Mouse (Mus musculus) frontal cortex, postnatal 14 days (tissue): ENCODE data around the gene Prdx5.
"Not testable (repeated sequence)": the region's sequence is repeated elsewhere in the genome, so short reads cannot be mapped to it uniquely, and the experiment has no call there.

Experiments used
- DNase-seq, 2 experiments: peaks; one replicate each; pipeline ENCODE4 v3.0.0; 2022; ENCODE audit warnings: low spot score in 2 of 2

Gene Prdx5

DNA sequence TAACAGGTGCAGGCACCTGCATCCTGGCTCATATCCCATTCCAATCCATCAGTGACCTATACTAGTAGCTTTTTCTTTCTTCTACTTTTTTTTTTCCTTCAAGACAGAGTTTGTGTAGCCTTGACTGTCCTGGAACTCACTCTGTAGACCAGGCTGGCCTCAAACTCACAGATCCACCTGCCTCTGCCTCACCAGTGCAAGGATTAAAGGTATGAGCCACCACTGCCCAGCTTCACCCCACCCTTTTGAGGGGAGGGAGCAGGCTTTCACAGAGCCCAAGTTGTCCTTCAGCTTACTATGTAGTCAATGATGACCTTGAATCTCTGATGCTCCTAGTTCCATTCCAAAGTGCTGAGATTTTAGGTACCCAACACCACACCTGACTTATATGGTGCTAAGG is 9.5 kb upstream of the Prdx5 start:
- DNase-seq: no peak

GRCm38 (mm10) chr19:6918321-6918720 is 8.4 kb upstream of the Prdx5 start:
- DNase-seq: no peak

- no peak for DNase-seq
Measured at GRCm38 (mm10) chr19:6916496-6916895, 6.6 kb upstream of the Prdx5 start.

GRCm38 (mm10) chr19:6915276-6915675 is 5.4 kb upstream of the Prdx5 start:
- DNase-seq: no peak

DNA sequence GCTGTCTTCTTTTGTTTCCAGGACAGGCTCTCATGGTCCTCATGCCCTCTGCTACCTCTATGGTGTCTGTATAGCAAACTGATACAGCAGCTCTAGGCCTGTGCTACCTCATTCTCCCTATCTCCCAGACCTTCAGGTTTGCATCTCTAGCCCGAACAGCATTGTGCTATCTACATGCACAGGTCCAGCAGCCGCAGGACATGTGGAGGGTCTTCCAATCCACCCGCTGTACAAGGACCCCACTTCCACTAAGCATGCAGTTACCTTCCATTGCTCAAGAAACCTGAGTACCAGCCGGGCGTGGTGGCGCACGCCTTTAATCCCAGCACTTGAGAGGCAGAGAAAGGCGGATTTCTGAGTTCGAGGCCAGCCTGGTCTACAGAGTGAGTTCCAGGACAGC is 4.6 kb upstream of the Prdx5 start:
- DNase-seq: no peak

DNA sequence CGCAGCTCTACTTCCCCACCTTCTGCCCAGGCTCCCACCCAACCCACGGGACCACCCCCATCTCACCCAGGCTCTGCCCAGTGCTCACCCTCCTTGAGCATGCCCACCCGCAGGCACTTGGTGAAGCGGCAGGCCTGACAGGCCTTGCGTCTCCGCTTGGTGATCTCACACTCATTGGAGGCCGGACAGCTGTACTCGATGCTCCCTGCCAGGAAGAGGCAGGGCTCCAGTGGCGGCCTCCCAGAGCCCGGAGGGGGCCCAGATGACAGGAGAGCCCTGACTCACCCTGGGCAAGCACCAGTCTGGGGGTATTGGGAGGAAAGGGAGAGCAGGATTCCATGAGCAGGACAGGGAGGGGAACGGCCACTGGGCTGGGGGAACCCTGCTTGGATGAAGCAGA is 4.1 kb upstream of the Prdx5 start:
- no peak for DNase-seq

GRCm38 (mm10) chr19:6913036-6913435 is 3.1 kb upstream of the Prdx5 start:
- no peak for DNase-seq

GRCm38 (mm10) chr19:6912205-6912970 is 2.5 kb upstream of the Prdx5 start:
- DNase-seq: no peak

DNA sequence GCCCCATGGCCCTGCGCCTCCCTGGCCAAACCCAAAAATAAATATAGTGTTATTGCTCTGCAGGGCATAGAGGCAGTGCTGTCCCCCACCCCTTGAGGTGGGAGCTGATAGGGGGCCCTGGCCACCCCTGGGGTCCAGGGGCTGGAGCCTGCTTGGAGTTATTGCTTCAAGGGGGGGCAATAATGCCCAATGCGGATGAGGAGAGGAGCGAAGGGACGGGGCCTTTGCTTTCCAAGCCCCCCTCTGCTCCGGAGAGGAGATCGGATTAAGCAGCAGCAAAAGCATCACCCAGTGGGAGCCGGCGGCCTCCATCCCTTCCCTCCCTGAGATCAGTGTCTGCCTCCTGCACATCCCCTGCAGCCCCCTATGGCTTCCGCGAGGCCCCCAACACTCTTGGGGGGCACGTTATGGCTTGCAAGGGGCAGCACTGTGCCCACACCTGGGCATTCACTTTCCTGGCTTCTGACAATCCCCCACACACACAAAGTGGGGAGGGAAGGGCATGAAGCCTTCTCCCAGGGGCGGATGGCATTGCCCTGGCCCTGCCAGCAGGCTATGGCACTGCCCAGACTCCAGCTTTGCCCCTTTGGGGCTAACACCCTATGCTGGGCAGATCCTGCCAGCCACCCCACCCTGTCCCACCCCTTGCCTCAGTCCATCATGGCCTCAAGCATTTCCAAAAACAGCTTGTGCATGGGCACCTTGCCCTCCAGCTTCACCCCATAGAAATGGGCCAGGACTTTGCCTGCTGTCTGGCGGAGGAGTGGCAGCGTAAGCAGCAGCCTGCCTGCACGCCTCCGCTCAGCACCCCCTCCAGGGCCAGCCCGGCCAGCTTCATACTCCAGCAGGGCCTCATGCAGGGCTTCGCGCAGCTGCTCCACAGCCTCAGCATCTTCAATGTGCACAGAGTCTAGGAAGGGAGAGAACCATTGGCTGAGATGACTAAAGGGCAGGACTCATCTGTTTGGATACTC is 1.5 kb upstream of the Prdx5 start:
- no peak for DNase-seq

DNA sequence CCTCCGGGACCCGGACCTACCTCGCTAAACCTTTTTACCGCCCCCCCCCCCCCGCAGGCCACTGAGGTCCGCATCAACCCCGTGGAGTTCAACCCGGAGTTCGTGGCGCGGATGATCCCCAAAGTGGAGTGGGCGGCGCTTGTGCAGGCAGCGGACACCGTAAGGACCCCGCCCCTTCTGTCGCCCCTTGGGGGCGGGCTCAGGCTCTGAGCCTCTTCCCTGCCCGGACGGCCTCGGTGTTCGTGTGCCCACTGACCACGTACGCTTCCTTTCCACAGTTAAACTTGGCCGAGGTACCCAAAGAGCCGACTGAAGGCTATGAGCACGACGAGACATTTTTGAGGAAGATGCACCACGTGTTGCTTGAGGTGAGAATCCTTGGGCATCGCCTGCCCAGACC is 400 bp upstream of the Prdx5 start:
- not testable (repeated sequence) for DNase-seq

- DNase-seq: no peak
Measured at GRCm38 (mm10) chr19:6909021-6909420, 885 bp downstream of the Prdx5 start.

- no peak for DNase-seq
Measured at GRCm38 (mm10) chr19:6907811-6908540, 1.9 kb downstream of the Prdx5 start.

GRCm38 (mm10) chr19:6907094-6907493 is 2.8 kb downstream of the Prdx5 start:
- no peak for DNase-seq

DNA sequence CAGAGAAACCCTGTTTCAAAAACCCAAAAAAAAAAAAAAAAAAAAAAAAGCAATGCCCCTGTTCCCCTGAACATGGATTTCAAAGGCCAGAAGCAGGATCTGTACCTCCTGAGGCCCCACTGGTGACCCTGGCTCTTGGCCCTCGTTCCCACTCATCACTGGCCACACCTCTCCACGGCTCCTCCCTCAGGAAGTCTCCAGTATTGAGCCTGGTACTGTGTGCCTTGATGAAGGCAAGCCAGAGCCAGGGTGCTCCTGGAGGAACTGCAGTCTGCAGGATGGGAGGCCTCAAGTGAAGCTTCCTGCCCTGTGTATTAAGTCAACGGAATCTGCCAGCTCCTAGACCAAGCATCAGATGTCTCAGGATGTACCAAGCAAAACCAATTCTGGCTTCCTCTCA is 3.7 kb downstream of the Prdx5 start:
- no peak for DNase-seq

DNA sequence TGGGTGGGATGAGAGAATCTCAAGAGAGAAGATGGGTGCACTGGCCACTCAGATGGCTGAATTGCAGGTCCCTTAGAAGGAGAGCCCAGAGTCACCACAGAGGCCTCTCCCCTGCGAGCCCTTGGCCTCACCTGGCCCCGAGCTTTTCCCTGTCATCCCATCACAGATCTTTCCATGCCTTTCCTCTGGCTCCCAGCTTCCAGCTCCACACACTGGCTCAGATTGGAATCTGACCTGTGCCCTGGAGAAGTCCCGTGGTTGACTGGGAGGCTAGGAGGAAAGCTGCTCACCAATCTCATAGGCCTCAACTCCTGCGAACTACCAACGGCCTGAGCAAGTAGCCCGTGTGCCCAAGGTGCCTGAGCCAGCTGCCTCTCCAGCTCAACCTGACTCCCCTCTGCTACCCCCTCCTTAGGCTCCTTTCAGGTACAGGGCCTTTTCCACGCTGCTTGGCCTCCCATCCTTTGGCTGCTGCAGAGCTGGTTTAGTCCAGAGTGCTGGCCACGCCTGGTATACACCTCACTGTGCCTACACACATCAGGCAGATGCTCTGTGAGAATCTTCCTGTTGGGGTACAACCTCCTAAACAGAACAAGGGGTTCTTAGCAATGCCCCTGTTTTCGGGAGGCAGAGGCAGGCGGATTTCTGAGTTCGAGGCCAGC is 4.3 kb downstream of the Prdx5 start:
- DNase-seq: no peak

- DNase-seq: no peak
Measured at GRCm38 (mm10) chr19:6904846-6905245, 5.1 kb downstream of the Prdx5 start.

DNA sequence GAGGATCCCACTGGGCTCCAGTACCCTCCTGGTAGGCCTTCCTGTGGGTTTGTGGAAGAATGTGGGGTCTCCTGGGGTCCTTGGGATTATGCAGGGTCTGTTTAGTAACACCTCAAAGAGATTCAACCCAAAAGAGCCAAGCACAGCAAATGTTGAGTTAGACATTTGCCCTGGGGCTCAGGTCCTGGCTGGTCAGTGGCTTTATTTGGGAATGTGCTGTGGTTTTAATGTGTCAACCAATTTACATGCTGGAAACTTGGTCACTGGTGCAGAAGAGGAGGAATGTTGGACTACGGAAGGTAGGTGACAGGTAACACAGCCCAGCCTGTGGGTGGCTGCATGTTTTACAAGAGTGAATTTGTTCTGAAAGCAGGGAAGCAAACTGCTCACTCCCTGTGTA is 6.9 kb downstream of the Prdx5 start:
- no peak for DNase-seq

DNA sequence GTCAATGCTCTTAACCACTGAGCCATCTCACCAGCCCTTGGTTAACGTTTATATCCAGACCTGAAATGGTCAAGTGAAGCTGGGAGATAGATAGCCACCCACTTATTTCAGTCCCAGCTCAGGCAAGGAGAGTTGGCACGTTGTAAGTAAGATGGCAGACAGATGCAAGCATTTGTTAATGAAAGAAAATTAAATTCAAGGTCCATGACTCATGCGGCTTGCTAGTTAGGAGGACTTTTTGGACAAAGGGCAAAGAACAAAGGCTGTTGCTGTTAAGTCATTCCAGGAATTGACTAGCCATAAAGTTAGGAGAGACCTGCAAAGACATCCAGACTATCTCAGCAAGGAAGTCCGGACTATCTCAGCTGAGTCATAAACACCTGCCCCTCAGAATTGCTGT is 10.3 kb downstream of the Prdx5 start:
- DNase-seq: no peak

DNA sequence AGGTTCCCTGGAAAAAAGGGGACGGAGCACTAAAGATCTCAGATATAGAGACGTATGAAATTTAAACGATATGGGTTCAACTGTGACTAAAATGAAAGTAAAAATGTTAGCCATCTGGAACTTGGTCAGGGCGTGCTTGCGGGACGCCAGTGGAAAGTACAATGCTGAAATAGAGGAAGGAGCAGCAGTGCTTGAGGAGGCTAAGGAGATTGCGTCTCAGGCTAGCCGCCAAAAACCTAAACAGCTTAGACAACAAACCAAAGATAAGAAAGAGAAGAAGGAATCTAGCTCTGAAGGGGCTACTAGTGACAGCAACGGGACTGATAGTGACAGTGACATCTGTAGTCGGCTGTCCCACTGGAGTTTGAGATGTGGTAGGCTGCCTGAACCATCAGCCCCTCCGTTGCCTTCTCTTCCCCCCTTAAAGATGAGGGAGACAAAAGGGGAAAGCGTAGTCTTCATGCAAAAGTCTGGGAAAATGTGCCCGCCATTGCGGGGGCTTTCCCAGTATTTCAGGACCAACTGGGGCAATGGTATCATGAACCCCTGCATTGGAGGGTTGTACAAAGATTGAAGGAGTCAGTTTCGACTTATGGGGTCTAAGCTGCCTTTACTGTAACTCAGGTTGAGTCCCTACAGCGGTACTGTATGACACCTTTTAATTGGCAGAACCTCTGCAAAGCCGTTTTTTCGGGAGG is 14.1 kb downstream of the Prdx5 start:
- not testable (repeated sequence) for DNase-seq

- no peak for DNase-seq
Measured at GRCm38 (mm10) chr19:6893731-6894451, 16.0 kb downstream of the Prdx5 start.
